Mouse (Mus musculus) heart, embryonic 14.5 days (tissue): ENCODE results near the gene Cdk18. TPM values are rescaled to one million over a fixed set of nuclear protein-coding genes. Genes with fewer than 3 reads are reported as not detected.

Source experiments
- ATAC-seq: fragments of 200-750 bp; cut with Nextera tagmentation; 2 replicates; pipeline ENCODE4 v1.8.0; 2017; ENCODE audit warnings: low read depth, moderate TSS enrichment; ENCODE audit not compliant: insufficient number of reproducible peaks, insufficient read depth, low FRiP score
- H3K27ac ChIP-seq, 2 experiments: fragments of 200-500 bp in 1 of 2; fragments of 300-500 bp in 1 of 2; sonication (generic) in 1 of 2; replicated peaks in 1 of 2; 2 replicates each; pipeline ENCODE4 v1.5.1; 2012 to 2014; ENCODE audit warnings: low read depth in 2 of 2, low read length in 2 of 2, control low read depth in 1 of 2, mild to moderate bottlenecking in 1 of 2, mixed read lengths in 1 of 2; ENCODE audit not compliant: control insufficient read depth in 1 of 2, insufficient read depth in 1 of 2
- H3K27me3 ChIP-seq: fragments of 300-500 bp; sonication (generic); 2 replicates; pipeline ENCODE4 v1.6.1; 2014; ENCODE audit warnings: mild to moderate bottlenecking, low read length, control low read depth; ENCODE audit not compliant: control insufficient read depth, insufficient read depth
- H3K36me3 ChIP-seq: fragments of 300-500 bp; sonication (generic); 2 replicates; pipeline ENCODE4 v1.6.1; 2014; ENCODE audit warnings: mild to moderate bottlenecking, control low read depth, low read length, mixed read lengths; ENCODE audit not compliant: control insufficient read depth, insufficient read depth
- H3K4me1 ChIP-seq, 2 experiments: fragments of 200-500 bp in 1 of 2; fragments of 300-500 bp in 1 of 2; sonication (generic) in 1 of 2; 2 replicates each; pipeline ENCODE4 v1.6.1; 2012 to 2014; ENCODE audit warnings: low read length in 2 of 2, control low read depth in 1 of 2, mixed read lengths in 1 of 2; ENCODE audit not compliant: control insufficient read depth in 2 of 2, insufficient read depth in 2 of 2
- H3K4me2 ChIP-seq: fragments of 300-500 bp; sonication (generic); 2 replicates; pipeline ENCODE4 v1.6.1; 2014; ENCODE audit warnings: mild to moderate bottlenecking, low read length
- H3K4me3 ChIP-seq, 2 experiments: fragments of 200-500 bp in 1 of 2; fragments of 300-500 bp in 1 of 2; sonication (generic) in 1 of 2; 2 replicates each; pipeline ENCODE4 v1.5.1; 2012 to 2014; ENCODE audit warnings: low read length in 2 of 2, mild to moderate bottlenecking in 2 of 2, control low read depth in 1 of 2, low read depth in 1 of 2, moderate library complexity in 1 of 2; ENCODE audit not compliant: control insufficient read depth in 1 of 2, insufficient read depth in 1 of 2
- H3K9ac ChIP-seq: fragments of 300-500 bp; sonication (generic); 2 replicates; pipeline ENCODE4 v1.6.1; 2014; ENCODE audit warnings: mild to moderate bottlenecking, low read length
- H3K9me3 ChIP-seq: fragments of 300-500 bp; sonication (generic); 2 replicates; pipeline ENCODE4 v1.6.1; 2016; ENCODE audit warnings: low read length, control low read depth; ENCODE audit not compliant: control insufficient read depth
- WGBS: fragments of 180-500 bp; shearing (Covaris S2); extraction: QIAGEN DNeasy Blood & Tissue Kit; methylation state at CpG from one replicate; pipeline ENCODE4 v1.1.7; 2014; 5-methylcytosine and 5-hydroxymethylcytosine counted together
- polyA plus RNA-seq: library from polyadenylated mRNA; unstranded; fragments of >200 nt; fragmentation: Nextera tagmentation; extraction: Ambion mirVana; gene quantifications from 2 replicates; pipeline ENCODE4 v1.2.1, GENCODE M21; 2014

Gene Cdk18
- polyA plus RNA-seq, 1 experiment from 2014 or later: 2.9 TPM

DNA sequence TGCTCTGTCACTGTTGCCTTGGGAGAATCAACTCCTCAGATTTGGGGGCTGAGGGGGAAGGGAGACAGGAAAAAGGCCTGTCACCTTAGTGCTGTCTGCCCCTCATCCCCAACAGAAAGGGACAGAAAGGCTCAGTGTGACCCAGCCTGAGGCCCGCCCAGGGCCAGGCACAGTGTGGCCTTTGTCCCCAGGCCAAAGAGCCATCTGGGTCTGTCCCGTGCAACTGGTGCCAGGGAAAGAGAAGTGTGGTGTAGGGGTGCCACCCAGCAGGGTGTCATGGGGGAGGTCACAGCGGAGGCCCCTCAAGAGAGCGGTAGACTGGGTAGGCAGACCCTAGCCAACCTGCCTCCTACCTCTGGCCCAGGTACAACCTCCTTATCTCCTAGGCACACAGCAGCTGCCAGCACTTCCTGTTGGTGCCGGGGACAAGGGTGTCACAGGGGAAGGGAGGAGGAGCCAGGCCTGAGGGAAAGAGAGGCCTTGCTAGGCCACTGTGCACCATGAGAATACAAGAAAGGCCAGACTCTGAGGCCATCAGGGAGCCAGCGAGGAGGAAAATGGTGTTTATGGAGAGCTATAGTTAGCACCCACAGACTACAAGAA lies 13.6 kb downstream of the Cdk18 start:
- H3K27me3 ChIP-seq: no peaks in the 10 kb centered on the region
- peaks cover 3 to 7% of the 10 kb centered on the region in 2 experiments; a peak in 2 of 4 replicates for H3K4me1 ChIP-seq
- 63% methylated on average over 6 of the region's 6 CpGs for WGBS
- H3K9me3 ChIP-seq: no peaks in the 10 kb centered on the region
- H3K4me3 ChIP-seq: no peak overlapping the region
- no peak for ATAC-seq
- H3K4me2 ChIP-seq: no peak overlapping the region
- H3K36me3 ChIP-seq: no peaks in the 10 kb centered on the region
- H3K9ac ChIP-seq: no peak overlapping the region
- no peak overlapping the region for H3K27ac ChIP-seq

DNA sequence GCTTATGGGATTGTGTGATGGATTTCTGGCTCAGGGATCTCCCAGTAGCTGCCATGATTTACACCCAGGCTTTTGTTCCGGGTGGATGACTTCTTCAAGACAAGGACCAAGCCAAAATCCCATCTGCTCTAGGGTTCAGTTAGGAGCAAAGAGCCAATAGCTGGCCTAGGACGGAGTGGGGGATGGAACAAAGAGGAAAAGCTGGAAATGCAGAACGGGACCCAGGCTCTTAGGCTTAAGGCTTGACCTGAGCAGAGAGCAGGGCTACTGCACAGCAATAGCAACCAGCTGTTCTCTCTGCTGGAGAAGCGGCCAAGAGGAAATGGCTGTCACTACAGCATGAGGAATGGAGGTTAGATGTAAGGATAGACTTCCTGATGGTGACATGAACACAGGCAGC lies 14.2 kb downstream of the Cdk18 start:
- Histone ChIP-seq H3K9ac (no peak overlapping the region), H3K27ac (no peak overlapping the region), H3K4me1 (peaks cover 3 to 7% of the 10 kb centered on the region in 2 experiments; a peak in 2 of 4 replicates), H3K4me3 (no peak overlapping the region), H3K27me3 (no peaks in the 10 kb centered on the region), H3K4me2 (no peak overlapping the region), H3K9me3 (no peaks in the 10 kb centered on the region), H3K36me3 (no peaks in the 10 kb centered on the region)
- ATAC-seq: no peak
- WGBS: 60% methylated on average over 4 of the region's 4 CpGs

DNA sequence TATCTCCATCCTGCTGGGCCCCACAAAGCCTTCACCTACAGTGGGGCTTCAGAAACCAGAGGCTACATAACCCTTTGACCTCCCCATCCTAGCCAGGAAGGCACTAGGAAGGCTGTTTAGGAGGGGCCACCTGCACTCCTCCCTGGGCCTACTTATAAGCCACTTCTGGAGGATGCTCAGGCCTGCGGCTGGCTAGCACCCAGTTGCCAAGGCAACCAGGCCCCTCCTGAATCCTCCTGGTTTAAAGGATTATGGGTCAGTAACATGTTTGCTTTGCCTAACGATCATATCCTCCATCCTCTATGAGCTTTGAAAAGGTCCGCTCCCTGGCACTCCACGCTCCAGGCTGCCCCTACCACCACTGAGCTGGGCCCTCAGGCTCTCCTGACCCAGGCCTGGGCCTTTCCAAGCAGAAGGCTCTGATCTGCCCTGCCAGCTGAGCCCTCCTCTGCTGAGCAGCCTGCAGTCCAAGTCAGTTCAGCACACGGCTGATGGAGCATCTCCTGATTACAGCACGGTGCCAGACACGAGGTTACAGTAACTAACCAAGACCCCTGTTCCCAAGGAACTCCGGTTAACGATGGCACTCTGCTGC lies 16.0 kb downstream of the Cdk18 start:
- no peak overlapping the region for H3K9ac ChIP-seq
- no peak overlapping the region for H3K4me2 ChIP-seq
- H3K36me3 ChIP-seq: no peaks in the 10 kb centered on the region
- 73% methylated on average over 9 of the region's 9 CpGs for whole genome bisulfite sequencing
- H3K9me3 ChIP-seq: no peaks in the 10 kb centered on the region
- no peaks in the 10 kb centered on the region for H3K27me3 ChIP-seq
- peaks cover 3 to 7% of the 10 kb centered on the region in 2 experiments; a peak in 2 of 4 replicates for H3K4me1 ChIP-seq
- H3K27ac ChIP-seq: no peak overlapping the region
- no peak for ATAC-seq
- no peak overlapping the region for H3K4me3 ChIP-seq

DNA sequence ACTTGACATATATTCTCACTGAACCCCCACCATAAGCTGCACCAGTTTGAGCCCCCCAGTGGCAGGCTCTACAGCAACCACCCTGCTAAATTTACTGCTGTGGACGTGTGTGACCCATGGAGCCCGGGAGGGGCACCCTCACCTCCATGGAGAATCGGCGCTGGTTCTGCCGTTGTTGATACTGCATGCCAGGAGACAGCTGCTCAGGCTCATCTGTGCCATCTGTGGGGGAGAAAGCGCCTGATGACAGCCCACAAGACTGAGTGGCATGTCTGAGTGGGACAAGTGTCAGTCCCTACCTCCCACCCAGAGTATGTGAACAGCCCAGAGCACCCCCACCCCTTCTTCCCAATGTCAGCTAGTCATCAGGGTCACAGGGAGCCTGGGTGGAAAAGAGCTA lies 17.6 kb downstream of the Cdk18 start:
- Histone ChIP-seq H3K27ac (no peak overlapping the region), H3K9me3 (no peaks in the 10 kb centered on the region), H3K27me3 (no peaks in the 10 kb centered on the region), H3K9ac (no peak overlapping the region), H3K36me3 (no peaks in the 10 kb centered on the region), H3K4me2 (no peak overlapping the region), H3K4me3 (no peak overlapping the region), H3K4me1 (peaks cover 3 to 4% of the 10 kb centered on the region in 2 experiments; a peak in 2 of 4 replicates)
- ATAC-seq: no peak
- 73% methylated on average over 6 of the region's 6 CpGs for WGBS

DNA sequence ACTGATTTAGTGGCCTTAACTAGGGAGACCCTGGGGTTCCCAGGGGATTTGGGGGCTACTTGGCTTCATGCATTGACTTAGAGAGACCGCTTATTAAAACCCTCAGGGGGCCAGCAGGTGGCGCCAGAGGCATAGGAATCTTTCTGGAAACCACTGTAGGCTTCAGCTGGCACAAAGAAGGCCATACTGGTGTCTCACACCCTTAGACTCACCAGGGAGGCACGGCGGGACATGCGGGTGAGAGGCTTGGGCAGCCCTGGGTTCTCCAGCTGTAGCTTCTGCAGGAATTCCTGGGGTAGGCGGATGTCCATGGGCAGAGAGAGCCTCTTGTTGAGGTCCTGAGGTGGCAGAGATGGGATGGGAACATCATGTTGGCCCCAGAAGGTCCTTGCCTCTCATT lies 18.2 kb downstream of the Cdk18 start:
- Histone ChIP-seq H3K4me2 (no peak overlapping the region), H3K27ac (no peak overlapping the region), H3K27me3 (no peaks in the 10 kb centered on the region), H3K9ac (no peak overlapping the region), H3K9me3 (no peaks in the 10 kb centered on the region), H3K4me1 (peaks cover 3% of the 10 kb centered on the region in 2 experiments; a peak in 2 of 4 replicates), H3K4me3 (no peak overlapping the region), H3K36me3 (no peaks in the 10 kb centered on the region)
- 17% methylated on average over 6 of the region's 6 CpGs for WGBS
- no peak for ATAC-seq

DNA sequence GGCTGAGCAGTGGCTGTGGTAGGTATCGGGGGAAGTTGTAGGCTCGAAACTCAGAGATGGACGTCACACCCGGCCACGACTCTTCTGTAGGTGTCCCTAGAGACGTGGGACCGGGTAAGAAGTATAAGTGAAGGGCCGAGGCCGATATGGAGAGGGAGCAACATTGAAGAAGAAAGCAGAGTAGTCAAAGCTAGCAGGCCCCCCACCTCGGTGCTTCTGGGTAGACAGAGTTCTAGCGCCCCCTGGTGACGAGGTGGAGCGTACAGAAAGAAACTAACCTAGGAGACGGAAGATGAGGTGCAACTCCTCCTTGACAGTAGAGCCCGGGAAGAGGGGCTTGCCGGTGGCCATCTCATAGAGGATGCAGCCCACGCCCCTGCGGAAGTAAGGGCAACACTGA lies 22.9 kb downstream of the Cdk18 start:
- Histone ChIP-seq H3K27me3 (no peaks in the 10 kb centered on the region), H3K9ac (no peak overlapping the region), H3K36me3 (no peaks in the 10 kb centered on the region; the same call in 1 of the 2 replicates), H3K4me1 (peaks cover 3 to 8% of the 10 kb centered on the region in 2 experiments; a peak in 1 of 4 replicates), H3K4me3 (no peak overlapping the region), H3K27ac (no peak overlapping the region), H3K9me3 (no peaks in the 10 kb centered on the region), H3K4me2 (0 out of 2 replicates have a peak overlapping the region, but pooled peaks have one; percentile 25)
- 22% methylated on average over 18 of the region's 18 CpGs for WGBS
- no peak for ATAC-seq

DNA sequence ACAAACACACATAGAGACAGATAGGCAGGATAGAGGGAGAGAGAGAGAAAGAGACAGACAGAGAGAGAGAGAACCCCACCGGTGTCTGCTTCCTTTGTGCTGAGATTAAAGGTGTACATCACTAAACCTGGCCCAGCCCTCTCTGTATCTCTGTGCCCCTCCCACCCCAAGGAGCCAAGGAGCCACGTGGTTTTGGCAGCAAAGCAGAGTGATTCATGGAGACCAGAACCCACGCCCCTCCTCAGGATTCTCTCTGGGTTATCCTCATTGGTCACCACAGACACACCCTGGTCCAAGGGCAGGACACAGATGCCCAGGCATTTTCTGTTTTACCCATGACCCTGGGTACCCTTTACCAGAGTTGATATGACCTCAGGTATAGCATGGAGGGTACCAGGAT lies 26.4 kb downstream of the Cdk18 start:
- Histone ChIP-seq H3K9me3 (no peaks in the 10 kb centered on the region), H3K4me2 (no peak overlapping the region), H3K4me3 (no peak overlapping the region), H3K4me1 (peaks cover 3 to 5% of the 10 kb centered on the region in 2 experiments; a peak in 1 of 4 replicates), H3K36me3 (no peaks in the 10 kb centered on the region; the same call in 1 of the 2 replicates), H3K27ac (no peak overlapping the region), H3K9ac (no peak overlapping the region), H3K27me3 (no peaks in the 10 kb centered on the region)
- WGBS: 44% methylated on average over 3 of the region's 3 CpGs
- ATAC-seq: no peak
